Mouse (Mus musculus) ES-Bruce4 (cell line): ENCODE measurements around the gene Rapgef1.

Experiments used
- CTCF ChIP-seq: IDR thresholded peaks from one replicate; pipeline ENCODE4 v1.8.1; 2011; ENCODE audit warnings: low read depth, low read length
- EP300 ChIP-seq: IDR thresholded peaks from 2 replicates; pipeline ENCODE4 v1.6.1; 2011; ENCODE audit warnings: low read depth, low read length; ENCODE audit not compliant: insufficient read depth

DNA sequence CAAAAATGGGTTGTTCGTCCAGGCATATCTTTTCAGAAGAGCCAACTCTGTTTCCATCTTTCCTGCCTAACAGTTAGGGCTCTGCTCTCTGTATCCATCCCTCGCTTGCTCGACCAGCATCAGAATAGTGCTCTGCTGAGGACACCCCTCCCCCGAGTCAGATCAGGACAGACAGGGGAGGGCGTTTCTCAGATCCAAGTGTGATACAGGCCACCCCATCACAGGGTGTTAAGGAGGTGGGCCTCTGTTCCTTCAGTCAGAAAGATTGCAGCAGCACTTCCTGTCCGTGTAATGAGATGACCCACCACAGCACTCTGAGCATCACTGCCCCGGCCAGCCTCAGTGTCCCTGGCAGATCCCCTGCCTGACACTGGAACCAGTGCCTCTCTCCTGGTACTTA is 96.6 kb downstream of the Rapgef1 start:
- TF ChIP-seq EP300 (no peak), CTCF (no peak)
